Comparison of ENCODE assay signal across 8 mouse cellular contexts in the genomic region with DNA sequence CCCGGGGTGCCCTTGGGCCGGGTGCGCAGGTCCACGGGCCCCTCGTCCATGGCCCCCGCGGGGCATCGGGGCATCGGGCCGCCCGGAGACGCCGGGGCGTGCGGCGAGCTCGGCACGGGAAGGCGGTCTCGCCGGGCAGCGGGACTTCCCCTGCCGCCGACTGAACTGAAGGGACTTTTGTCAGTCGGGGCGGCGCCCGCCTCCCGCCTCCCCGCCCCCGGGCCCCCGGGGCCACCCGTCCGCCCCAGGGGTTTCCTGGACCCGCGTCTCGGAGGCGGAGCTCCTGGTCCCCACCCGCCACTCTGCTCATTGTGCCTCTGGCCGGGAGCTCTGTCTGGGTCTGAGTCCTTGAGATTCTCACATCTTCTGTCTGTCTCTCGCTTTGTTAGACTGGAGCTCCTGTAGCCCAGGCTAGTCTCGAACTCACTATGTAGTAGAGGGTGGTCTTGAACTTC. TPM values are rescaled to one million over a fixed set of nuclear protein-coding genes. Genes with fewer than 3 reads are reported as not detected.
DNase-seq lines count a peak whose midpoint lies in the region; ATAC-seq and TF ChIP-seq lines count a peak whose summit lies in the region.

A gene (minus strand): TSS at position 167 of the 455 bp plus-strand sequence.

- peaks cover 30% of the 10 kb centered on the region for H3K36me3 ChIP-seq in E14TG2a.4 (ENCODE audit: insufficient read depth, low read length)
- H3K36me3 ChIP-seq in lung, embryonic 14.5 days (ENCODE audit: insufficient read depth), result no peaks in the 10 kb centered on the region

- H3K4me2 ChIP-seq in lung, embryonic 14.5 days, result peak within 1 kb of the TSS; percentile 89

- H3K27me3 ChIP-seq in E14TG2a.4 (ENCODE audit: insufficient read depth, low read length), result no peaks in the 10 kb centered on the region
- peaks cover 9% of the 10 kb centered on the region; the same call in 1 of the 2 replicates for H3K27me3 ChIP-seq in lung, embryonic 14.5 days (ENCODE audit: insufficient read depth, low read length)

- peak within 1 kb of the TSS; percentile 87 for H3K27ac ChIP-seq in lung, embryonic 14.5 days (ENCODE audit: low read depth)
- H3K27ac ChIP-seq in olfactory bulb, adult 2 months (ENCODE audit: insufficient read depth, low read depth, low read length), result no peak within 1 kb of the TSS

- no peak for TF ChIP-seq POLR2A in olfactory bulb, adult 2 months (IDR thresholded peaks at IDR 0.05; ENCODE audit: insufficient read depth, low read depth, low read length)

- H3K9ac ChIP-seq in lung, embryonic 14.5 days, result peak within 1 kb of the TSS; percentile 72

- peak; percentile 81 to 91 for DNase-seq in adrenal gland, postnatal 36 days
- DNase-seq in heart, adult 18-20 months, result peak; percentile 78 to 91
- peak; percentile 57 for DNase-seq in kidney, adult 11 months
- peak; percentile 68 for DNase-seq in lung, embryonic 14.5 days
- no peak for DNase-seq in cerebellum, adult 18-20 months
- no peak for DNase-seq in right cerebral cortex, postnatal 14 days

- peak within 1 kb of the TSS; percentile 88 for H3K4me3 ChIP-seq in E14TG2a.4 (replicated peaks; ENCODE audit: low read length)
- peak within 1 kb of the TSS; percentile 49 for H3K4me3 ChIP-seq in lung, embryonic 14.5 days (ENCODE audit: low read depth, low read length)
- peak within 1 kb of the TSS; percentile 17; the same call in 1 of the 2 replicates for H3K4me3 ChIP-seq in olfactory bulb, adult 2 months (ENCODE audit: insufficient read depth, low read depth, low read length)

- H3K9me3 ChIP-seq in E14TG2a.4 (ENCODE audit: low read length), result no peaks in the 10 kb centered on the region
- H3K9me3 ChIP-seq in lung, embryonic 14.5 days (ENCODE audit: low read depth, low read length), result no peaks in the 10 kb centered on the region

- under 1% methylated on average over 42 of the region's 42 CpGs for WGBS in lung, embryonic 14.5 days
- WGBS in olfactory bulb, adult 2 months, result 3% methylated on average over 42 of the region's 42 CpGs

- no peak for ATAC-seq in lung, embryonic 14.5 days (ENCODE audit: insufficient read depth)

- H3K4me1 ChIP-seq in E14TG2a.4 (replicated peaks; ENCODE audit: low read depth, low read length), result peaks cover 84% of the 10 kb centered on the region
- H3K4me1 ChIP-seq in lung, embryonic 14.5 days (ENCODE audit: insufficient read depth), result peaks cover 23% of the 10 kb centered on the region
- peaks cover 16% of the 10 kb centered on the region for H3K4me1 ChIP-seq in olfactory bulb, adult 2 months (ENCODE audit: control insufficient read depth, insufficient read depth, low read length)

- TF ChIP-seq CTCF in E14TG2a.4 (conservative IDR thresholded peaks at IDR 0.05; ENCODE audit: low read length), result no peak
- no peak for TF ChIP-seq CTCF in lung, embryonic 14.5 days (IDR thresholded peaks at IDR 0.05; ENCODE audit: low read depth)
- no peak for TF ChIP-seq CTCF in olfactory bulb, adult 2 months (IDR thresholded peaks at IDR 0.05; ENCODE audit: insufficient read depth, low read depth, low read length)

RNA-seq across cellular contexts. Expression of the gene that starts here (rescaled TPM):
- 10 to 100 TPM; 19.5 to 51.0 TPM for total RNA-seq in adrenal gland, postnatal 36 days (2021)
- 1 to 10 TPM; 2.9 to 3.7 TPM for total RNA-seq in heart, adult 18-20 months (2021)
- polyA plus RNA-seq in lung, embryonic 14.5 days (2014; fragmentation: Nextera tagmentation; extraction: Ambion mirVana), result 4.4 and 6.7 TPM in 2 replicates
- not detected in 2 replicates for polyA plus RNA-seq in olfactory bulb, adult 2 months (2012; ENCODE audit: insufficient read depth, insufficient read length, low replicate concordance, missing spikeins)

Comparison
In these comparisons a context has a peak if more than half of its experiments do, and no peak if none do; other contexts are left out.
1. RNA of the gene that starts here (total RNA-seq): 19.5 to 51.0 TPM in adrenal gland, postnatal 36 days; 2.9 to 3.7 TPM in heart, adult 18-20 months; every median in the first group is over 4 times any median in the second.
2. H3K4me3 ChIP-seq: peak in every context shown above with its lines; median percentile 88 in E14TG2a.4; 49 in lung, embryonic 14.5 days; 17 in olfactory bulb, adult 2 months.
3. DNase-seq: peak in adrenal gland, postnatal 36 days (2 of 2), heart, adult 18-20 months (2 of 2), kidney, adult 11 months (single experiment) and lung, embryonic 14.5 days (single experiment); none in cerebellum, adult 18-20 months (0 of 2) and right cerebral cortex, postnatal 14 days (single experiment).